Mouse (Mus musculus): ENCODE data around the gene Dbil5. TPM values are rescaled to one million over a fixed set of nuclear protein-coding genes. Genes with fewer than 3 reads are reported as not detected.

Dbil5 gene
- polyA plus RNA-seq, 1 experiment from 2014 or later = not detected

DNA sequence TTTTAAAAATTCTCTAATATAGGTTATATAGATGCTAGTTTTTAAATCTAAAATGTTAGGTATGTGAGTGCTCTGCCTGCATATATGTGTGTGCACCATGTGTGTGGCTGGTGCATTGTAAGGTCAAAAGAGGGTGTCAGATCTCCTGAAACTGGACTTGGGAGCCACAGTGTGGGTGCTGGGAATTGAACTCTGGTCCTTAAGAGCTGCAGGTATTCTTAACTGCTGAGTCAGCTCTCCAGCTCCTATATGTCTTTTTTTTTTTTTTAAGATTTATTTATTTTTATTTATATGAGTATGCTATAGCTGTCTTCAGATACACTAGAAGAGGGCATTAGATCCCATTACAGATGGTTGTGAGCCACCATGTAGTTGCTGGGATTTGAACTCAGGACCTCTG lies 29.0 kb downstream of the Dbil5 start:
- Histone ChIP-seq H3K4me2 (ENCODE audit: low read depth, low read length) (no peak overlapping the region), H3K27ac (ENCODE audit: low read depth, low read length) (no peak overlapping the region), H3K36me3 (ENCODE audit: control insufficient read depth, insufficient read depth, low read length) (0 out of 2 replicates have a peak, but pooled peaks cover 12% of the 10 kb centered on the region), H3K4me3 (ENCODE audit: low read depth, low read length) (no peak overlapping the region), H3K9ac (replicated peaks; ENCODE audit: low read depth, low read length) (no peak overlapping the region), H3K9me3 (ENCODE audit: control insufficient read depth, low read length) (no peaks in the 10 kb centered on the region), H3K27me3 (ENCODE audit: control insufficient read depth, insufficient read depth, low read length) (no peaks in the 10 kb centered on the region), H3K4me1 (ENCODE audit: control insufficient read depth, insufficient read depth, low read length) (peaks cover 10% of the 10 kb centered on the region)
- no peak for ATAC-seq (ENCODE audit: low read depth)

DNA sequence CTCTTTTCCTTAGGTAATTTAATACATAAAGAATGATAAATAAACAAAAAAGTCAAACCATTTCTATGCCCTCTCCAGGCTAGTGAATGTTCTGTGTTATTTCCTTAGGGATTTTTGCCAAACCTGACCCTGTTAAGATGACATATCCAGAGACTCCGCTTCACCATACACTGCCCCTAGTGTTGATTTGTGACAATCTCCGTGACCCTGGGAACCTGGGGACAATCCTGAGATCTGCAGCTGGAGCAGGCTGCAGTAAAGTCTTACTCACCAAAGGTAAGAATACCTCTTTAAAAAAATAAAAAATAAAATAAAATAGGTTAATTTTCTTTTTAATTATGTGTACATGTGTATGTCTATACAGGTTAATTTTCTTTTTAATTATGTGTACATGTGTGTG lies 29.8 kb downstream of the Dbil5 start:
- H3K4me1 ChIP-seq (ENCODE audit: control insufficient read depth, insufficient read depth, low read length) = peaks cover 10% of the 10 kb centered on the region
- no peak overlapping the region for H3K27ac ChIP-seq (ENCODE audit: low read depth, low read length)
- H3K9me3 ChIP-seq (ENCODE audit: control insufficient read depth, low read length) = no peaks in the 10 kb centered on the region
- H3K36me3 ChIP-seq (ENCODE audit: control insufficient read depth, insufficient read depth, low read length) = 0 out of 2 replicates have a peak, but pooled peaks cover 12% of the 10 kb centered on the region
- no peak overlapping the region for H3K4me2 ChIP-seq (ENCODE audit: low read depth, low read length)
- WGBS = 50% methylated on average over 2 of the region's 2 CpGs
- ATAC-seq (ENCODE audit: low read depth) = no peak
- no peaks in the 10 kb centered on the region for H3K27me3 ChIP-seq (ENCODE audit: control insufficient read depth, insufficient read depth, low read length)
- H3K9ac ChIP-seq (replicated peaks; ENCODE audit: low read depth, low read length) = no peak overlapping the region
- no peak overlapping the region for H3K4me3 ChIP-seq (ENCODE audit: low read depth, low read length)

DNA sequence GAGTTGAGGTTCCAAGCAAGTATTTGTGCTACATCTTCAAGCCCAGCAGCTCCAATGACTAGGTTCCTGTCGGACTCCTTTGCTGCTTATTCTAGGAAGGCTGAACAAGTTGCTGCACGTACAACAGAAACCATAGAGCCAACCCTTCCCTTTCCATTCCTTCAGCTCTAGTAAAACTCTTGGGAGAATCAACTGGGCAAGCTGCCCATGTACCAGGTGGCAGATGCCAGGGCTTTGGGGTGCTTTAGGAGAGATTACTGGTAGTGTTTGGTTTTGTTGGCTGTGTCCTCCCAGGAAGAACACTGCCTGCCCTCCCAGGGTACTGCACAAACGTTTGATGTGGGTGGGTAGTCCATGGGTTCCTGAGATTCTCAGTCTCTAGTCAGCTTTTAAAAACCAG lies 34.6 kb downstream of the Dbil5 start:
- Histone ChIP-seq H3K4me3 (ENCODE audit: low read depth, low read length) (no peak overlapping the region), H3K4me2 (ENCODE audit: low read depth, low read length) (no peak overlapping the region), H3K27ac (ENCODE audit: low read depth, low read length) (no peak overlapping the region), H3K9me3 (ENCODE audit: control insufficient read depth, low read length) (no peaks in the 10 kb centered on the region), H3K9ac (replicated peaks; ENCODE audit: low read depth, low read length) (no peak overlapping the region), H3K36me3 (ENCODE audit: control insufficient read depth, insufficient read depth, low read length) (0 out of 2 replicates have a peak, but pooled peaks cover 12% of the 10 kb centered on the region), H3K4me1 (ENCODE audit: control insufficient read depth, insufficient read depth, low read length) (0 out of 2 replicates have a peak, but pooled peaks cover 5% of the 10 kb centered on the region), H3K27me3 (ENCODE audit: control insufficient read depth, insufficient read depth, low read length) (no peaks in the 10 kb centered on the region)
- WGBS = 57% methylated on average over 3 of the region's 3 CpGs
- no peak for ATAC-seq (ENCODE audit: low read depth)

DNA sequence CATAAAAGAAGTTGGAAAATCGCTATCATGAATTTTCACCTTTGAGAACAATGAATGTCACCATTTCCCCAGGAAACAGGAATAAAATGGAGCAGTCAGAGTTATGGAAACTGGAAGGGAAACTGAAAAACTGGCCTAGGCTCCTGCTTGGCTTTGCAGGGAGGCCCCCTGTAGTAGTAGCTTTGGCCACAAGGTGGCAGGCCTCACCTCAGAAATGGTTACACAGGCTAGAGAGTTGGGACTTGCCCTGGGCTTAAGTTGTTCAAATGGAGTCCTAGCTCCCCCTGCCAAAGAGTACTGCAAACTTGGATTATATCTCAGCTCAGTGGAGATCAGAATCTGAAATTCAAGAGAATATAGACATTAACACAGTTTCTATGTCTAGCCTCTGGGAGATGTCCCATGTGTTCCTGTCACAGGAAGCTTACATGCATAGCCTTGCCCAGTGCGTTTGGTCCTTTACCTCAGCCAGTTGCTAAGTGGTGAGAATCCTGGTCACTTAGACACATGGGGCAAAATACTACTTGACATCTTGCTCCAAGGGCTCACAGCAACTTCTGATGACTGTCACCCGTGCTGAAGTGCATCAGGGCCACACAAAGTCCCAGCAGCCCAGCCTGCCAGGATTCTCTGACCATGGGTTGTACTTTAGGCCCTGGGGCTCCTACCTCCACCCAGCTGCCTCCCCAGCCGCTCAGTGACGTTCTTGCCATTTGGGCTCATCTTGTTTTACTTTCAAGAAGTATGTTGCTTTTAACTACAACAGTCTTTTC lies 35.9 kb downstream of the Dbil5 start:
- Histone ChIP-seq H3K36me3 (ENCODE audit: control insufficient read depth, insufficient read depth, low read length) (peaks cover 16% of the 10 kb centered on the region; the same call in 1 of the 2 replicates), H3K4me1 (ENCODE audit: control insufficient read depth, insufficient read depth, low read length) (0 out of 2 replicates have a peak, but pooled peaks cover 5% of the 10 kb centered on the region), H3K9ac (replicated peaks; ENCODE audit: low read depth, low read length) (no peak overlapping the region), H3K4me3 (ENCODE audit: low read depth, low read length) (no peak overlapping the region), H3K27ac (ENCODE audit: low read depth, low read length) (no peak overlapping the region), H3K27me3 (ENCODE audit: control insufficient read depth, insufficient read depth, low read length) (no peaks in the 10 kb centered on the region), H3K9me3 (ENCODE audit: control insufficient read depth, low read length) (no peaks in the 10 kb centered on the region), H3K4me2 (ENCODE audit: low read depth, low read length) (no peak overlapping the region)
- peak; percentile 84 for ATAC-seq (ENCODE audit: low read depth)
- 26% methylated on average over 5 of the region's 5 CpGs for WGBS

DNA sequence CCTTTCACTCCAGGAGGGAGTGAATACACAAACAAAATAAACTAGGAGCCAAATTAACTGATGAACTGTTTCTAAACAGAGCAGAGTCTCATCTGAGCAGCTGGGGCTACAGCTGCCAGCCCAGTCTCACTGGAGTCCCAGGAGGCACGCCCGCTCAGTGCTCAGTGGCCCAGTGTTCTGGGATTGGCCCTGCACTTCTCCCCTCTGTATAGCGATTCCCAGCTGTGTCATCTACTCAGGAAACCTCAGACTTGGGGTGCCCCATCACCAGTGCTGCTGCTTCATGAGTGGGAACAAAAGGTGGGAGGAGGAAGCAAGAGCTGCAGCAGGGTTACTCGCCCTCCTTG lies 36.5 kb downstream of the Dbil5 start:
- no peak overlapping the region for H3K4me2 ChIP-seq (ENCODE audit: low read depth, low read length)
- H3K9ac ChIP-seq (replicated peaks; ENCODE audit: low read depth, low read length) = no peak overlapping the region
- 40% methylated on average over 4 of the region's 4 CpGs for WGBS
- H3K27ac ChIP-seq (ENCODE audit: low read depth, low read length) = no peak overlapping the region
- ATAC-seq (ENCODE audit: low read depth) = peak; percentile 35; the same call in 1 of the 2 replicates
- no peak overlapping the region for H3K4me3 ChIP-seq (ENCODE audit: low read depth, low read length)
- H3K9me3 ChIP-seq (ENCODE audit: control insufficient read depth, low read length) = no peaks in the 10 kb centered on the region
- H3K4me1 ChIP-seq (ENCODE audit: control insufficient read depth, insufficient read depth, low read length) = 0 out of 2 replicates have a peak, but pooled peaks cover 5% of the 10 kb centered on the region
- no peaks in the 10 kb centered on the region for H3K27me3 ChIP-seq (ENCODE audit: control insufficient read depth, insufficient read depth, low read length)
- peaks cover 16% of the 10 kb centered on the region; the same call in 1 of the 2 replicates for H3K36me3 ChIP-seq (ENCODE audit: control insufficient read depth, insufficient read depth, low read length)

DNA sequence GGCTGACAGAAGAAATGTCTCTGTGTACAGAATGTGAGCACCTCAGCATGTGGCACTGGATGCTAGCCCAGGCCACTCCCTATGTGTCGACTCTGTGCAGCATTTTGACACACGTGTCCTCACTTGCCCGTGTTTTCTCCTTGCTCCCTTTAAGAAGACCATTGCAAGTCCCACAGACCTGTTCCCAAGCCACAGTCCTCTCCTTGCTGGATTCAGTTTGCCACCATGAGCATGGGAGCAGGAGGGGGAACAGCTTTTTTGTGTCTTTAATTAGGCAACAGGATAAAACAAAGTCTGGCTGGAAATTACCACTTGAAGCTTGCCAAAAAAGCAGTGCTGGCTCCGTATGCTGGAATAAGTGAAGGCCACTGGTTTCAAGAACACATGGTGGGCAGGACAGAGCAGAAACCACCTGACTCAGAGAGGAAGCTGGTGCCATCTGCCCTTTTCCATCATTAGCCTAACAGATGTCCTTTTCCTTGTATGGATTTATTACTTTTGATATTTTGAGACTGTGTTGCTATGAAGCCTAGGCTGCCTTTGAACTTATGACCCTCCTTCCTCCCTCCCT lies 38.1 kb downstream of the Dbil5 start:
- Histone ChIP-seq H3K27me3 (ENCODE audit: control insufficient read depth, insufficient read depth, low read length) (no peaks in the 10 kb centered on the region), H3K27ac (ENCODE audit: low read depth, low read length) (0 out of 2 replicates have a peak overlapping the region, but pooled peaks have one; percentile 12), H3K9me3 (ENCODE audit: control insufficient read depth, low read length) (no peaks in the 10 kb centered on the region), H3K36me3 (ENCODE audit: control insufficient read depth, insufficient read depth, low read length) (peaks cover 9% of the 10 kb centered on the region; the same call in 1 of the 2 replicates), H3K4me2 (ENCODE audit: low read depth, low read length) (no peak overlapping the region), H3K9ac (replicated peaks; ENCODE audit: low read depth, low read length) (no peak overlapping the region), H3K4me1 (ENCODE audit: control insufficient read depth, insufficient read depth, low read length) (peaks cover 9% of the 10 kb centered on the region; the same call in 1 of the 2 replicates), H3K4me3 (ENCODE audit: low read depth, low read length) (no peak overlapping the region)
- no peak for ATAC-seq (ENCODE audit: low read depth)
- WGBS = 63% methylated on average over 4 of the region's 4 CpGs

DNA sequence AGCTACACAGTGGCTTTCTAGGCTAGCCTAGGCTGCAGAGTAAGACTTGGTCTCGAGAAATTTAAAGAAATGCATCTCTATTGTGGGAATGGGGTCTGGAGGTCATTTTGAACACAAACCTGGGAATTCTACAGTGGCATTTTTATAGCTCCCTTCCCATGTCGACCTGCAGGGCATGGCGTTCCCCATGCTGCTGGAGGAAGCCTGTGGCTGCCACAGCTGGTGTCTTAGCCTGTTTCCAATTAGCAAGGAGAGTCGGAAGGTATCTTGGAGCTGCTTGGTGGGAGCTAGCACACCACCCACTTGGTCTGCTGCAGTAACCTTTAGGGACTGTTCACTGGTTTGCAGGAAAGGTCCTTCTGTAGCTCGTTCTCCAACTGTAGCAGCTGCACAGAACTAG lies 38.7 kb downstream of the Dbil5 start:
- WGBS = 31% methylated on average over 5 of the region's 5 CpGs

DNA sequence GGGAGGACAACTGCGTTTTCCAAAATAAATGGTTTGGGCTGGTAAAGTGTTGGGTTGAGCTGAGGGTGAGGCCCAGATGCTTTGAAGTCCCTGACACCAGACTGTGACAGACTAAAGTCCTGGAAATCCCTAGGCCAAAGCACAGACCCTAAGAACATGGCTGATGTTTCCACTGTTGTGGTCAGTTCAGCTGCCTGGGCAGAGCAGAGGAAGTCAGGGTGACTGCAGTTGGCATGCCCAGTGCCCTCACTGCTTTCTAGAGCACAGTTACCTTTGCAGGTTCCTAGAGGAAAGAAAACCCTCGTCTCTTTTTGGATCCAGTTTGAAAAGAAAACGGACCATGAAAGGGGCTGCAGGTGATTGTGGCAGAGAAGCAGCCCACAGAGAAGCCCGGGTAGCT lies 40.0 kb downstream of the Dbil5 start:
- Histone ChIP-seq H3K9me3 (ENCODE audit: control insufficient read depth, low read length) (no peaks in the 10 kb centered on the region), H3K36me3 (ENCODE audit: control insufficient read depth, insufficient read depth, low read length) (peaks cover 4% of the 10 kb centered on the region; the same call in 1 of the 2 replicates), H3K27me3 (ENCODE audit: control insufficient read depth, insufficient read depth, low read length) (no peaks in the 10 kb centered on the region), H3K4me3 (ENCODE audit: low read depth, low read length) (no peak overlapping the region), H3K27ac (ENCODE audit: low read depth, low read length) (no peak overlapping the region), H3K4me2 (ENCODE audit: low read depth, low read length) (no peak overlapping the region), H3K9ac (replicated peaks; ENCODE audit: low read depth, low read length) (no peak overlapping the region), H3K4me1 (ENCODE audit: control insufficient read depth, insufficient read depth, low read length) (peaks cover 15% of the 10 kb centered on the region)
- WGBS = 72% methylated on average over 4 of the region's 4 CpGs
- ATAC-seq (ENCODE audit: low read depth) = no peak

More for the DNA sequence above, 38.7 kb downstream of the Dbil5 start:
- Histone ChIP-seq H3K27ac (ENCODE audit: low read depth, low read length) (no peak overlapping the region), H3K4me3 (ENCODE audit: low read depth, low read length) (no peak overlapping the region), H3K4me1 (ENCODE audit: control insufficient read depth, insufficient read depth, low read length) (peaks cover 12% of the 10 kb centered on the region; the same call in 1 of the 2 replicates), H3K9ac (replicated peaks; ENCODE audit: low read depth, low read length) (no peak overlapping the region), H3K9me3 (ENCODE audit: control insufficient read depth, low read length) (no peaks in the 10 kb centered on the region), H3K36me3 (ENCODE audit: control insufficient read depth, insufficient read depth, low read length) (peaks cover 6% of the 10 kb centered on the region; the same call in 1 of the 2 replicates), H3K4me2 (ENCODE audit: low read depth, low read length) (no peak overlapping the region), H3K27me3 (ENCODE audit: control insufficient read depth, insufficient read depth, low read length) (no peaks in the 10 kb centered on the region)
- ATAC-seq (ENCODE audit: low read depth) = no peak

DNA sequence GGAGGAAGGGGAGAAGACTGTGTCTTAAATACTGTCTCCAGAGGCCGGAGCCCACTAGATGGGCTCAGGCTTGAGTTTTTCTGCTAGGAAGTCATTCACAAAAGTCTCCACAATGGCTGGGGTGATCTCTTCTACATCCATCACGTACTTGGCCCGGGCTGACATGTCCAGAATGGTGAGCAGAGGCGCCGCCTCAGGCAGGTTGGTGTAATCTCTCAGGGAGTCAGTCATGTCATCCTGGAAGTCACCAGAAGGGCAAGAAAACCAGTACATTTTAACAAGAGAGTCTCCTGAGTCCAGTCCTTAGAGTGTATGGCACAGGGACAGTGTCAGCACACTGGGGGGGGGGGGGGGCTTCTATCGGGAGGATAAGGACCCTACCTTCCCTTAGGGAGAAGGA lies 41.1 kb downstream of the Dbil5 start:
- Histone ChIP-seq H3K9me3 (ENCODE audit: control insufficient read depth, low read length) (no peaks in the 10 kb centered on the region), H3K27ac (ENCODE audit: low read depth, low read length) (no peak overlapping the region), H3K27me3 (ENCODE audit: control insufficient read depth, insufficient read depth, low read length) (no peaks in the 10 kb centered on the region), H3K4me2 (ENCODE audit: low read depth, low read length) (no peak overlapping the region), H3K4me1 (ENCODE audit: control insufficient read depth, insufficient read depth, low read length) (peaks cover 25% of the 10 kb centered on the region), H3K9ac (replicated peaks; ENCODE audit: low read depth, low read length) (no peak overlapping the region), H3K4me3 (ENCODE audit: low read depth, low read length) (no peak overlapping the region), H3K36me3 (ENCODE audit: control insufficient read depth, insufficient read depth, low read length) (peaks cover 4% of the 10 kb centered on the region; the same call in 1 of the 2 replicates)
- ATAC-seq (ENCODE audit: low read depth) = no peak
- WGBS = 75% methylated on average over 6 of the region's 6 CpGs
